15 mouse cellular contexts compared by ENCODE assay signal in the genomic region with DNA sequence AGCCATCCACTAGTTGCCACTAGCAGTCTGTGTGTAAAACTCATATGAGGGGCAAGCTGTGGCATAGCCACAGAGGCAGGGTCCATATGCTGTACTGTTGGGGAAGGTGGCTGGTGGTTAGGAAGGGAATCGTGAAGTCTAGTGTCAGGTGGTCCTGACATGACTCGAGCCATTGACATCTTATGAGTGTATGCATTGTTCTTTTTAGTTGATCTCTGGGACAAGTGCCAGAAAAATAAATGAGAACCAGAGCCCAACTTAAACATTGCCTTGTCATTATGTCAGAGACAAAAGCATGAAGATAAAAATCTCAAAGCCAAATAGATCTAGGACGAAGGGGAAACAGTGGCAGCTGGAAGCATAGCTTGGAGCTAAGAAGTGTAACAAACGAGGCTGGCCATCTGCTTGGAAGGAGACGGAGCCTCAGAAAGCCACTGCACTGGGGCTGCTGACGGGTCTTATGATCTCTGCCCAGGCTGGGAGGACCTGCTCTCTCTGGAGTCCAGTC.
DNase-seq lines count a peak whose midpoint lies in the region; ATAC-seq lines count a peak whose summit lies in the region.
"Had no signal": no experiment of that assay in that cellular context is flagged by ENCODE, and none has a peak within 500 bp of the region (broad histone marks: within the 10 kb centered on the region; RNA-seq: fewer than 3 reads in every experiment).

No protein-coding gene starts in this region.

- no peaks in the 10 kb centered on the region; the same call in 1 of the 2 replicates for H3K9me3 ChIP-seq in hindbrain, embryonic 13.5 days
- peaks cover 5% of the 10 kb centered on the region for H3K9me3 ChIP-seq in hindbrain, embryonic 16.5 days (ENCODE audit: control insufficient read depth, low read length)
- no peaks in the 10 kb centered on the region; the same call in 1 of the 2 replicates for H3K9me3 ChIP-seq in midbrain, embryonic 11.5 days (ENCODE audit: control insufficient read depth, low read length)
- no peaks in the 10 kb centered on the region for H3K9me3 ChIP-seq in midbrain, embryonic 13.5 days
- H3K9me3 ChIP-seq in embryonic facial prominence, embryonic 13.5 days, result peaks cover 6% of the 10 kb centered on the region; the same call in 1 of the 2 replicates
- H3K9me3 ChIP-seq: embryonic facial prominence, embryonic 15.5 days; liver, embryonic 15.5 days had no signal

- no peak overlapping the region for H3K27ac ChIP-seq in hindbrain, embryonic 13.5 days
- H3K27ac ChIP-seq in hindbrain, embryonic 16.5 days (ENCODE audit: low read depth, low read length), result no peak overlapping the region
- no peak overlapping the region for H3K27ac ChIP-seq in midbrain, embryonic 11.5 days (ENCODE audit: low read depth, low read length)
- no peak overlapping the region for H3K27ac ChIP-seq in midbrain, embryonic 13.5 days
- H3K27ac ChIP-seq in embryonic facial prominence, embryonic 13.5 days, result peak overlapping the region; percentile 55
- H3K27ac ChIP-seq: embryonic facial prominence, embryonic 15.5 days; kidney, postnatal 0 days; liver, embryonic 15.5 days had no signal

- no peak for DNase-seq in midbrain, embryonic 11.5 days (ENCODE audit: low spot score, missing footprints)
- DNase-seq in retina, postnatal 1 day, result peak; percentile 91
- DNase-seq in liver, result no peak
- no peak for DNase-seq in right cerebral cortex, adult 18-20 months
- DNase-seq: adrenal gland, adult 2 months; cerebellum, adult 9-11 months; gastrocnemius, postnatal 36 days; spleen, adult 18-20 months had no signal

- no peaks in the 10 kb centered on the region for H3K27me3 ChIP-seq in hindbrain, embryonic 13.5 days
- H3K27me3 ChIP-seq in hindbrain, embryonic 16.5 days (replicated peaks; ENCODE audit: control insufficient read depth, insufficient read depth, low read length), result no peaks in the 10 kb centered on the region
- no peaks in the 10 kb centered on the region for H3K27me3 ChIP-seq in midbrain, embryonic 11.5 days (ENCODE audit: control insufficient read depth, insufficient read depth, low read length)
- H3K27me3 ChIP-seq in midbrain, embryonic 13.5 days, result no peaks in the 10 kb centered on the region
- no peaks in the 10 kb centered on the region for H3K27me3 ChIP-seq in embryonic facial prominence, embryonic 13.5 days
- H3K27me3 ChIP-seq: embryonic facial prominence, embryonic 15.5 days; liver, embryonic 15.5 days had no signal

- H3K36me3 ChIP-seq in hindbrain, embryonic 13.5 days, result no peaks in the 10 kb centered on the region
- H3K36me3 ChIP-seq in hindbrain, embryonic 16.5 days (ENCODE audit: control insufficient read depth, insufficient read depth, low read length), result no peaks in the 10 kb centered on the region
- no peaks in the 10 kb centered on the region for H3K36me3 ChIP-seq in midbrain, embryonic 11.5 days (ENCODE audit: control insufficient read depth, insufficient read depth, low read length)
- no peaks in the 10 kb centered on the region for H3K36me3 ChIP-seq in midbrain, embryonic 13.5 days
- H3K36me3 ChIP-seq in embryonic facial prominence, embryonic 13.5 days, result no peaks in the 10 kb centered on the region
- H3K36me3 ChIP-seq: embryonic facial prominence, embryonic 15.5 days; liver, embryonic 15.5 days had no signal

- no peak overlapping the region for H3K4me3 ChIP-seq in hindbrain, embryonic 13.5 days
- H3K4me3 ChIP-seq in hindbrain, embryonic 16.5 days (ENCODE audit: low read length), result no peak overlapping the region
- no peak overlapping the region for H3K4me3 ChIP-seq in midbrain, embryonic 11.5 days (ENCODE audit: low read depth, low read length)
- no peak overlapping the region for H3K4me3 ChIP-seq in midbrain, embryonic 13.5 days (replicated peaks)
- H3K4me3 ChIP-seq in embryonic facial prominence, embryonic 13.5 days, result no peak overlapping the region
- H3K4me3 ChIP-seq: embryonic facial prominence, embryonic 15.5 days; liver, embryonic 15.5 days had no signal

- peak; percentile 57; the same call in 1 of the 2 replicates for ATAC-seq in hindbrain, embryonic 13.5 days (ENCODE audit: low FRiP score)
- ATAC-seq in hindbrain, embryonic 16.5 days, result no peak
- ATAC-seq in midbrain, embryonic 11.5 days (ENCODE audit: low FRiP score), result 0 out of 2 replicates have a peak, but pooled peaks have one; percentile 19
- no peak; the same call in 1 of the 2 replicates for ATAC-seq in midbrain, embryonic 13.5 days
- no peak for ATAC-seq in embryonic facial prominence, embryonic 13.5 days (ENCODE audit: insufficient number of reproducible peaks, insufficient read depth, low FRiP score, low TSS enrichment, low read depth)

- H3K4me2 ChIP-seq in hindbrain, embryonic 13.5 days, result no peak overlapping the region
- H3K4me2 ChIP-seq in hindbrain, embryonic 16.5 days (ENCODE audit: low read length), result no peak overlapping the region
- H3K4me2 ChIP-seq in midbrain, embryonic 11.5 days, result no peak overlapping the region
- H3K4me2 ChIP-seq in midbrain, embryonic 13.5 days (replicated peaks), result no peak overlapping the region
- H3K4me2 ChIP-seq in embryonic facial prominence, embryonic 13.5 days, result no peak overlapping the region
- H3K4me2 ChIP-seq: embryonic facial prominence, embryonic 15.5 days; liver, embryonic 15.5 days had no signal

- no peak overlapping the region for H3K9ac ChIP-seq in hindbrain, embryonic 13.5 days
- no peak overlapping the region for H3K9ac ChIP-seq in hindbrain, embryonic 16.5 days (ENCODE audit: low read depth, low read length)
- H3K9ac ChIP-seq in midbrain, embryonic 11.5 days (ENCODE audit: low read length), result no peak overlapping the region
- H3K9ac ChIP-seq in midbrain, embryonic 13.5 days (replicated peaks), result no peak overlapping the region
- H3K9ac ChIP-seq in embryonic facial prominence, embryonic 13.5 days, result no peak overlapping the region
- H3K9ac ChIP-seq: embryonic facial prominence, embryonic 15.5 days; liver, embryonic 15.5 days had no signal

- H3K4me1 ChIP-seq in hindbrain, embryonic 13.5 days (replicated peaks), result peaks cover 3% of the 10 kb centered on the region; the same call in 1 of the 2 replicates
- no peaks in the 10 kb centered on the region for H3K4me1 ChIP-seq in hindbrain, embryonic 16.5 days (ENCODE audit: control insufficient read depth, insufficient read depth, low read depth, low read length)
- no peaks in the 10 kb centered on the region for H3K4me1 ChIP-seq in midbrain, embryonic 11.5 days (ENCODE audit: control insufficient read depth, insufficient read depth, low read length)
- no peaks in the 10 kb centered on the region for H3K4me1 ChIP-seq in midbrain, embryonic 13.5 days (replicated peaks)
- peaks cover 10% of the 10 kb centered on the region for H3K4me1 ChIP-seq in embryonic facial prominence, embryonic 13.5 days

- WGBS in hindbrain, embryonic 13.5 days, result 33% methylated on average over 6 of the region's 6 CpGs
- WGBS in hindbrain, embryonic 16.5 days, result 25% methylated on average over 6 of the region's 6 CpGs
- WGBS in midbrain, embryonic 11.5 days, result 58% methylated on average over 6 of the region's 6 CpGs
- WGBS in midbrain, embryonic 13.5 days, result 29% methylated on average over 6 of the region's 6 CpGs
- WGBS in embryonic facial prominence, embryonic 13.5 days, result 7% methylated on average over 6 of the region's 6 CpGs

Comparison
In these comparisons a context has a peak if more than half of its experiments do, and no peak if none do; other contexts are left out.
1. ATAC-seq: peak in hindbrain, embryonic 13.5 days (single experiment) and midbrain, embryonic 11.5 days (single experiment); none in hindbrain, embryonic 16.5 days (single experiment), midbrain, embryonic 13.5 days (single experiment) and embryonic facial prominence, embryonic 13.5 days (single experiment).